Mouse (Mus musculus) liver, embryonic 14.5 days (tissue): ENCODE results near the gene Gm813.

Source experiments
- CTCF ChIP-seq: IDR thresholded peaks from 2 replicates; pipeline ENCODE4 v1.5.1; 2016; ENCODE audit warnings: antibody characterized with exemption, low read depth, control low read depth
- EP300 ChIP-seq: IDR thresholded peaks from 2 replicates; pipeline ENCODE4 v1.6.1; 2016; ENCODE audit warnings: antibody characterized with exemption, low read depth

- TF ChIP-seq CTCF (no peak), EP300 (no peak)
Measured at GRCm38 (mm10) chr16:58622377-58622776, 5.6 kb upstream of the Gm813 start.
